Mouse (Mus musculus) intestine, embryonic 15.5 days (tissue): ENCODE measurements around the gene Il6ra. TPM values are rescaled to one million over a fixed set of nuclear protein-coding genes. Genes with fewer than 3 reads are reported as not detected.

Experiments
- ATAC-seq: fragments of 200-750 bp; cut with Nextera tagmentation; 2 replicates; pipeline ENCODE4 v1.8.0; 2017; ENCODE audit warnings: moderate TSS enrichment, moderate library complexity
- H3K27ac ChIP-seq: fragments of 300-500 bp; sonication (generic); 2 replicates; pipeline ENCODE4 v1.5.1; 2015; ENCODE audit warnings: mild to moderate bottlenecking, inconsistent platforms
- H3K27me3 ChIP-seq: fragments of 300-500 bp; sonication (generic); replicated peaks from 2 replicates; pipeline ENCODE4 v1.6.1; 2015; ENCODE audit warnings: inconsistent platforms
- H3K36me3 ChIP-seq: fragments of 300-500 bp; sonication (generic); 2 replicates; pipeline ENCODE4 v1.6.1; 2015; ENCODE audit warnings: inconsistent platforms
- H3K4me1 ChIP-seq: fragments of 300-500 bp; sonication (generic); replicated peaks from 2 replicates; pipeline ENCODE4 v1.6.1; 2015; ENCODE audit warnings: inconsistent platforms
- H3K4me2 ChIP-seq: fragments of 300-500 bp; sonication (generic); replicated peaks from 2 replicates; pipeline ENCODE4 v1.6.1; 2015; ENCODE audit warnings: mild to moderate bottlenecking, inconsistent platforms
- H3K4me3 ChIP-seq: fragments of 300-500 bp; sonication (generic); replicated peaks from 2 replicates; pipeline ENCODE4 v1.5.1; 2015; ENCODE audit warnings: inconsistent platforms
- H3K9ac ChIP-seq: fragments of 300-500 bp; sonication (generic); 2 replicates; pipeline ENCODE4 v1.6.1; 2015; ENCODE audit warnings: inconsistent platforms
- H3K9me3 ChIP-seq: fragments of 300-500 bp; sonication (generic); 2 replicates; pipeline ENCODE4 v1.6.1; 2016; ENCODE audit warnings: inconsistent platforms
- WGBS: fragments of 180-500 bp; shearing (Covaris S2); methylation state at CpG from one replicate; pipeline ENCODE4 v1.1.7; 2015; 5-methylcytosine and 5-hydroxymethylcytosine counted together
- polyA plus RNA-seq: library from polyadenylated mRNA; unstranded; fragments of >200 nt; fragmentation: Nextera tagmentation; extraction: Ambion mirVana; gene quantifications from 2 replicates; pipeline ENCODE4 v1.2.1, GENCODE M21; 2015

Gene Il6ra
- polyA plus RNA-seq, 1 experiment from 2014 or later, result 2.8 TPM

- no peak for ATAC-seq
Measured at GRCm38 (mm10) chr3:89883582-89884041, 29.4 kb downstream of the Il6ra start.

GRCm38 (mm10) chr3:89882556-89883181 is 30.3 kb downstream of the Il6ra start:
- H3K4me2 ChIP-seq, result no peak overlapping the region
- 80% methylated on average over 8 of the region's 8 CpGs for WGBS
- no peaks in the 10 kb centered on the region for H3K4me1 ChIP-seq
- H3K36me3 ChIP-seq, result no peaks in the 10 kb centered on the region
- no peak overlapping the region for H3K4me3 ChIP-seq
- no peaks in the 10 kb centered on the region for H3K9me3 ChIP-seq
- H3K27ac ChIP-seq, result no peak overlapping the region
- ATAC-seq, result no peak
- H3K9ac ChIP-seq, result no peak overlapping the region
- H3K27me3 ChIP-seq, result no peaks in the 10 kb centered on the region

More at GRCm38 (mm10) chr3:89883582-89884041, 29.4 kb downstream of the Il6ra start:
- WGBS, result 74% methylated on average over 4 of the region's 4 CpGs
- Histone ChIP-seq H3K27me3 (no peaks in the 10 kb centered on the region), H3K4me3 (no peak overlapping the region), H3K9ac (no peak overlapping the region), H3K36me3 (no peaks in the 10 kb centered on the region), H3K27ac (no peak overlapping the region), H3K9me3 (no peaks in the 10 kb centered on the region), H3K4me1 (no peaks in the 10 kb centered on the region), H3K4me2 (no peak overlapping the region)

- Histone ChIP-seq H3K27me3 (no peaks in the 10 kb centered on the region), H3K9me3 (no peaks in the 10 kb centered on the region), H3K4me1 (no peaks in the 10 kb centered on the region), H3K36me3 (no peaks in the 10 kb centered on the region), H3K9ac (no peak overlapping the region), H3K27ac (no peak overlapping the region), H3K4me2 (no peak overlapping the region), H3K4me3 (no peak overlapping the region)
- 0 out of 2 replicates have a peak, but pooled peaks have one; percentile 41 for ATAC-seq
- WGBS, result 65% methylated on average over 5 of the region's 5 CpGs
Measured at GRCm38 (mm10) chr3:89880036-89880851, 32.8 kb downstream of the Il6ra start.

GRCm38 (mm10) chr3:89879326-89879725 is 33.7 kb downstream of the Il6ra start:
- H3K4me2 ChIP-seq, result no peak overlapping the region
- no peaks in the 10 kb centered on the region for H3K9me3 ChIP-seq
- H3K27me3 ChIP-seq, result no peaks in the 10 kb centered on the region
- no peak for ATAC-seq
- H3K4me3 ChIP-seq, result no peak overlapping the region
- H3K27ac ChIP-seq, result no peak overlapping the region
- H3K4me1 ChIP-seq, result no peaks in the 10 kb centered on the region
- WGBS, result 65% methylated on average over 3 of the region's 3 CpGs
- no peaks in the 10 kb centered on the region for H3K36me3 ChIP-seq
- H3K9ac ChIP-seq, result no peak overlapping the region

- Histone ChIP-seq H3K4me1 (no peaks in the 10 kb centered on the region), H3K27me3 (no peaks in the 10 kb centered on the region), H3K36me3 (no peaks in the 10 kb centered on the region), H3K9me3 (no peaks in the 10 kb centered on the region), H3K4me3 (no peak overlapping the region), H3K27ac (no peak overlapping the region), H3K4me2 (no peak overlapping the region), H3K9ac (no peak overlapping the region)
- ATAC-seq, result no peak
- 53% methylated on average over 3 of the region's 3 CpGs for WGBS
Measured at GRCm38 (mm10) chr3:89878456-89878855, 34.5 kb downstream of the Il6ra start.

- Histone ChIP-seq H3K9ac (no peak overlapping the region), H3K27me3 (no peaks in the 10 kb centered on the region), H3K27ac (no peak overlapping the region), H3K4me3 (no peak overlapping the region), H3K36me3 (no peaks in the 10 kb centered on the region), H3K4me2 (no peak overlapping the region), H3K4me1 (peaks cover 4% of the 10 kb centered on the region; the same call in 1 of the 2 replicates), H3K9me3 (no peaks in the 10 kb centered on the region)
- 85% methylated on average over 8 of the region's 8 CpGs for WGBS
- ATAC-seq, result no peak
Measured at GRCm38 (mm10) chr3:89877129-89877528, 35.9 kb downstream of the Il6ra start.

GRCm38 (mm10) chr3:89876469-89876868 is 36.5 kb downstream of the Il6ra start:
- H3K4me2 ChIP-seq, result no peak overlapping the region
- WGBS, result 62% methylated on average over 4 of the region's 4 CpGs
- H3K9ac ChIP-seq, result no peak overlapping the region
- H3K9me3 ChIP-seq, result no peaks in the 10 kb centered on the region
- H3K4me1 ChIP-seq, result peaks cover 5% of the 10 kb centered on the region; the same call in 1 of the 2 replicates
- H3K36me3 ChIP-seq, result no peaks in the 10 kb centered on the region
- no peak for ATAC-seq
- no peak overlapping the region for H3K27ac ChIP-seq
- no peak overlapping the region for H3K4me3 ChIP-seq
- no peaks in the 10 kb centered on the region for H3K27me3 ChIP-seq

- no peaks in the 10 kb centered on the region for H3K9me3 ChIP-seq
- H3K9ac ChIP-seq, result no peak overlapping the region
- 0 out of 2 replicates have a peak overlapping the region, but pooled peaks have one; percentile 0 for H3K27ac ChIP-seq
- H3K27me3 ChIP-seq, result no peaks in the 10 kb centered on the region
- H3K4me1 ChIP-seq, result peaks cover 10% of the 10 kb centered on the region; the same call in 1 of the 2 replicates
- ATAC-seq, result no peak
- 84% methylated on average over 8 of the region's 8 CpGs for WGBS
- no peak overlapping the region for H3K4me3 ChIP-seq
- H3K4me2 ChIP-seq, result no peak overlapping the region
- no peaks in the 10 kb centered on the region for H3K36me3 ChIP-seq
Measured at GRCm38 (mm10) chr3:89875781-89876180, 37.2 kb downstream of the Il6ra start.

- peaks cover 17% of the 10 kb centered on the region; the same call in 1 of the 2 replicates for H3K4me1 ChIP-seq
- H3K27me3 ChIP-seq, result no peaks in the 10 kb centered on the region
- ATAC-seq, result no peak
- 56% methylated on average over 9 of the region's 9 CpGs for WGBS
- no peaks in the 10 kb centered on the region for H3K36me3 ChIP-seq
- no peaks in the 10 kb centered on the region for H3K9me3 ChIP-seq
- no peak overlapping the region for H3K4me2 ChIP-seq
- 0 out of 2 replicates have a peak overlapping the region, but pooled peaks have one; percentile 15 for H3K27ac ChIP-seq
- H3K4me3 ChIP-seq, result no peak overlapping the region
- no peak overlapping the region for H3K9ac ChIP-seq
Measured at GRCm38 (mm10) chr3:89875021-89875420, 38.0 kb downstream of the Il6ra start.

GRCm38 (mm10) chr3:89874076-89874475 is 38.9 kb downstream of the Il6ra start:
- Histone ChIP-seq H3K9me3 (no peaks in the 10 kb centered on the region), H3K27ac (0 out of 2 replicates have a peak overlapping the region, but pooled peaks have one; percentile 15), H3K4me3 (no peak overlapping the region), H3K9ac (no peak overlapping the region), H3K4me1 (peaks cover 20% of the 10 kb centered on the region; the same call in 1 of the 2 replicates), H3K27me3 (no peaks in the 10 kb centered on the region), H3K36me3 (no peaks in the 10 kb centered on the region), H3K4me2 (no peak overlapping the region)
- no peak for ATAC-seq
- WGBS, result 88% methylated on average over 5 of the region's 5 CpGs

GRCm38 (mm10) chr3:89872684-89873083 is 40.3 kb downstream of the Il6ra start:
- no peak overlapping the region for H3K4me2 ChIP-seq
- ATAC-seq, result peak; percentile 46; the same call in 1 of the 2 replicates
- H3K4me3 ChIP-seq, result no peak overlapping the region
- no peaks in the 10 kb centered on the region for H3K36me3 ChIP-seq
- peak overlapping the region; percentile 65 for H3K27ac ChIP-seq
- H3K27me3 ChIP-seq, result no peaks in the 10 kb centered on the region
- WGBS, result 34% methylated on average over 6 of the region's 6 CpGs
- peaks cover 27% of the 10 kb centered on the region for H3K4me1 ChIP-seq
- H3K9ac ChIP-seq, result no peak overlapping the region
- H3K9me3 ChIP-seq, result no peaks in the 10 kb centered on the region

GRCm38 (mm10) chr3:89872209-89872608 is 40.8 kb downstream of the Il6ra start:
- Histone ChIP-seq H3K4me1 (peaks cover 27% of the 10 kb centered on the region), H3K9me3 (no peaks in the 10 kb centered on the region), H3K27me3 (no peaks in the 10 kb centered on the region), H3K27ac (peak overlapping the region; percentile 65), H3K9ac (no peak overlapping the region), H3K4me2 (no peak overlapping the region), H3K36me3 (no peaks in the 10 kb centered on the region), H3K4me3 (no peak overlapping the region)
- peak; percentile 52 for ATAC-seq
- 49% methylated on average over 7 of the region's 7 CpGs for WGBS
